Mouse (Mus musculus): ENCODE measurements around the gene Olfr320.

- TF ChIP-seq GATA1 (IDR thresholded peaks at IDR 0.05; ENCODE audit: low read length), result no peak
- no peak for TF ChIP-seq TAL1 (IDR thresholded peaks at IDR 0.05; ENCODE audit: low read length)
Observed at GRCm38 (mm10) chr11:58671825-58672224, 9.1 kb upstream of the Olfr320 start.
